ENCODE assay signal across 13 mouse cellular contexts in the genomic region with DNA sequence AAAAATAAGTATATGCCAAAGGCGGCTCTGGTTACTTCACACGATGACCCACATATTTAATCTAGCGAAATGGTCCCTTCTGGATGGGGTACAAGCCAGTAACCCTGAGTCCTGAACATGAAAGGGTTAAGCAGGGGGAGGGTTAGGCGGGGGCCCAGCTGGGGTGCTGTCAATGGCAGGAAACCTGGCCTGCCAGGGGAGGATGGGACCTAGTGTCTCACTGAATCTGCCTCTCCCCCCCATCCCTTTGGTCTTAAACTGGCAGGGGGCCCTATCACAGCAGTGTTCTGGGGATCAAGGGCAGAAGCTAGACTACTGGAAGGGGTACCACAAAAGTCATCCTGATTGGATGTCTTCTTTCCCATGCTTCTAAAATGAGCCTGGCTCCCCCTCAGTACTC. TPM values are rescaled to one million over a fixed set of nuclear protein-coding genes. Genes with fewer than 3 reads are reported as not detected.
DNase-seq lines count a peak whose midpoint lies in the region; ATAC-seq and TF ChIP-seq lines count a peak whose summit lies in the region.
"Had no signal": no experiment of that assay in that cellular context is flagged by ENCODE, and none has a peak within 500 bp of the region (broad histone marks: within the 10 kb centered on the region; RNA-seq: fewer than 3 reads in every experiment).

No protein-coding gene starts in this region.

- H3K4me3 ChIP-seq in lung, embryonic 14.5 days (ENCODE audit: low read depth, low read length): no peak overlapping the region
- H3K4me3 ChIP-seq in heart, postnatal 0 days (ENCODE audit: low read depth, low read length): no peak overlapping the region
- H3K4me3 ChIP-seq in lung, postnatal 0 days (ENCODE audit: low read depth, low read length): no peak overlapping the region
- H3K4me3 ChIP-seq: stomach, embryonic 15.5 days had no signal

- no peak for TF ChIP-seq CTCF in lung, embryonic 14.5 days (IDR thresholded peaks at IDR 0.05; ENCODE audit: low read depth)
- TF ChIP-seq CTCF in heart, postnatal 0 days (IDR thresholded peaks at IDR 0.05; ENCODE audit: low read depth): no peak
- no peak for TF ChIP-seq CTCF in lung, postnatal 0 days (IDR thresholded peaks at IDR 0.05)

- 33% methylated on average over 4 of the region's 4 CpGs for WGBS in lung, embryonic 14.5 days
- WGBS in heart, postnatal 0 days: 62% methylated on average over 4 of the region's 4 CpGs
- 50% methylated on average over 4 of the region's 4 CpGs for WGBS in lung, postnatal 0 days

- H3K27ac ChIP-seq in lung, embryonic 14.5 days (ENCODE audit: low read depth): no peak overlapping the region
- peak overlapping the region; percentile 65 for H3K27ac ChIP-seq in heart, postnatal 0 days (ENCODE audit: low read depth)
- H3K27ac ChIP-seq in lung, postnatal 0 days (ENCODE audit: low read length): peak overlapping the region; percentile 51
- H3K27ac ChIP-seq: macrophage; stomach, embryonic 15.5 days had no signal

- H3K4me1 ChIP-seq in lung, embryonic 14.5 days (ENCODE audit: insufficient read depth): peaks cover 6% of the 10 kb centered on the region
- peaks cover 22% of the 10 kb centered on the region for H3K4me1 ChIP-seq in heart, postnatal 0 days (ENCODE audit: control insufficient read depth, insufficient read depth)
- peaks cover 17% of the 10 kb centered on the region for H3K4me1 ChIP-seq in lung, postnatal 0 days (ENCODE audit: insufficient read depth, low read depth, low read length)

- intact Hi-C loops in left cerebral cortex, postnatal 14 days (cut with DNase I): no loop called here

- H3K36me3 ChIP-seq in lung, embryonic 14.5 days (ENCODE audit: insufficient read depth): no peaks in the 10 kb centered on the region
- H3K36me3 ChIP-seq in heart, postnatal 0 days (replicated peaks; ENCODE audit: control insufficient read depth, insufficient read depth, low read length): no peaks in the 10 kb centered on the region
- no peaks in the 10 kb centered on the region for H3K36me3 ChIP-seq in lung, postnatal 0 days (ENCODE audit: insufficient read depth, low read length)
- H3K36me3 ChIP-seq: stomach, embryonic 15.5 days had no signal

- no peak for ATAC-seq in lung, embryonic 14.5 days (ENCODE audit: insufficient read depth)
- no peak for ATAC-seq in heart, postnatal 0 days (ENCODE audit: insufficient read depth, low read depth)
- ATAC-seq in lung, postnatal 0 days: 0 out of 2 replicates have a peak, but pooled peaks have one; percentile 20
- no peak for ATAC-seq in megakaryocyte, adult 5-6 weeks (ENCODE audit: poor library complexity, severe bottlenecking)
- ATAC-seq: forebrain, embryonic 14.5 days had no signal

- H3K27me3 ChIP-seq in lung, embryonic 14.5 days (ENCODE audit: insufficient read depth, low read length): peaks cover 31% of the 10 kb centered on the region
- peaks cover 25% of the 10 kb centered on the region for H3K27me3 ChIP-seq in heart, postnatal 0 days (ENCODE audit: control insufficient read depth, insufficient read depth, low read length)
- H3K27me3 ChIP-seq in lung, postnatal 0 days (replicated peaks; ENCODE audit: insufficient read depth, low read length): peaks cover 21% of the 10 kb centered on the region

- DNase-seq in embryo, embryonic 9.5 days (ENCODE audit: extremely low spot score): peak; percentile 51
- DNase-seq in embryo, embryonic 11 days: no peak
- peak; percentile 37 for DNase-seq in lung, embryonic 14.5 days
- DNase-seq in lung, adult 18-20 months: no peak
- DNase-seq in heart, postnatal 0 days (ENCODE audit: low spot score): no peak
- peak; percentile 39 for DNase-seq in lung, postnatal 0 days (ENCODE audit: low spot score)
- DNase-seq in left cerebral cortex, postnatal 14 days (ENCODE audit: low spot score in 2 of 2): no peak
- DNase-seq: B cell, adult 2 months; cerebellum, adult 2 months had no signal

- no peak overlapping the region for H3K9ac ChIP-seq in lung, embryonic 14.5 days
- no peak overlapping the region for H3K9ac ChIP-seq in heart, postnatal 0 days (replicated peaks; ENCODE audit: low read depth, low read length)
- H3K9ac ChIP-seq in lung, postnatal 0 days (replicated peaks; ENCODE audit: low read depth): no peak overlapping the region
- H3K9ac ChIP-seq: stomach, embryonic 15.5 days had no signal

- no peaks in the 10 kb centered on the region for H3K9me3 ChIP-seq in lung, embryonic 14.5 days (ENCODE audit: low read depth, low read length)
- no peaks in the 10 kb centered on the region for H3K9me3 ChIP-seq in heart, postnatal 0 days (replicated peaks; ENCODE audit: control insufficient read depth, low read length)
- no peaks in the 10 kb centered on the region for H3K9me3 ChIP-seq in lung, postnatal 0 days (ENCODE audit: low read length)
- H3K9me3 ChIP-seq: stomach, embryonic 15.5 days had no signal

- no peak for TF ChIP-seq EP300 in heart, postnatal 0 days (IDR thresholded peaks at IDR 0.05; ENCODE audit: low read depth)
- no peak for TF ChIP-seq EP300 in lung, postnatal 0 days (IDR thresholded peaks at IDR 0.05)

- no peak overlapping the region for H3K4me2 ChIP-seq in lung, embryonic 14.5 days
- H3K4me2 ChIP-seq in heart, postnatal 0 days (ENCODE audit: low read depth, low read length): no peak overlapping the region
- H3K4me2 ChIP-seq in lung, postnatal 0 days (replicated peaks; ENCODE audit: low read depth, low read length): no peak overlapping the region
- H3K4me2 ChIP-seq: stomach, embryonic 15.5 days had no signal

RNA-seq across cellular contexts. Expression of a gene that starts 1.9 kb away (rescaled TPM):
- 10.2 and 11.6 TPM in 2 replicates for polyA plus RNA-seq in lung, embryonic 14.5 days (2014; fragmentation: Nextera tagmentation; extraction: Ambion mirVana)
- total RNA-seq in heart, postnatal 0 days (2014; rRNA removed; ENCODE audit: low replicate concordance): 18.4 and 26.1 TPM in 2 replicates
- 6.0 and 6.5 TPM in 2 replicates for polyA plus RNA-seq in heart, postnatal 0 days (2015; fragmentation: Nextera tagmentation; extraction: Ambion mirVana)
- 23.6 and 24.5 TPM in 2 replicates for polyA plus RNA-seq in lung, postnatal 0 days (2015; fragmentation: Nextera tagmentation; extraction: Ambion mirVana)
- not detected in 2 replicates for total RNA-seq in megakaryocyte, adult 5-6 weeks (2015)
- total RNA-seq in megakaryocyte, adult 5-6 weeks (2017): not detected in 2 replicates
- 1 to 10 TPM; 3.8 to 4.3 TPM for total RNA-seq in left cerebral cortex, postnatal 14 days (2021)
- polyA plus RNA-seq: macrophage had no signal

RNA-seq across cellular contexts. Expression of a gene that starts 9.1 kb away (rescaled TPM):
- not detected in 2 replicates for polyA plus RNA-seq in lung, embryonic 14.5 days (2014; fragmentation: Nextera tagmentation; extraction: Ambion mirVana)
- total RNA-seq in heart, postnatal 0 days (2014; rRNA removed; ENCODE audit: low replicate concordance): not detected in 2 replicates
- not detected in 2 replicates for polyA plus RNA-seq in heart, postnatal 0 days (2015; fragmentation: Nextera tagmentation; extraction: Ambion mirVana)
- polyA plus RNA-seq in lung, postnatal 0 days (2015; fragmentation: Nextera tagmentation; extraction: Ambion mirVana): not detected in 2 replicates
- total RNA-seq in megakaryocyte, adult 5-6 weeks (2015): not detected in 2 replicates
- total RNA-seq in megakaryocyte, adult 5-6 weeks (2017): not detected in 2 replicates
- total RNA-seq in left cerebral cortex, postnatal 14 days (2021): not detected
- polyA plus RNA-seq: forebrain, embryonic 14.5 days; macrophage; stomach, embryonic 15.5 days had no signal

RNA-seq across cellular contexts. Expression of a gene that starts 10.5 kb away (rescaled TPM):
- polyA plus RNA-seq in lung, embryonic 14.5 days (2014; fragmentation: Nextera tagmentation; extraction: Ambion mirVana): 16.4 and 17.5 TPM in 2 replicates
- total RNA-seq in heart, postnatal 0 days (2014; rRNA removed; ENCODE audit: low replicate concordance): 4.0 and 4.2 TPM in 2 replicates
- 5.4 and 6.0 TPM in 2 replicates for polyA plus RNA-seq in heart, postnatal 0 days (2015; fragmentation: Nextera tagmentation; extraction: Ambion mirVana)
- 9.0 and 9.2 TPM in 2 replicates for polyA plus RNA-seq in lung, postnatal 0 days (2015; fragmentation: Nextera tagmentation; extraction: Ambion mirVana)
- 3.5 and 4.6 TPM in 2 replicates for total RNA-seq in megakaryocyte, adult 5-6 weeks (2015)
- total RNA-seq in megakaryocyte, adult 5-6 weeks (2017): 3.8 and 5.9 TPM in 2 replicates
- 10 to 100 TPM in 1 of 2 experiments, 1 to 10 TPM in 1; 10.0 to 12.5 TPM for total RNA-seq in left cerebral cortex, postnatal 14 days (2021)

RNA-seq across cellular contexts. Expression of a gene that starts 12.4 kb away (rescaled TPM):
- polyA plus RNA-seq in lung, embryonic 14.5 days (2014; fragmentation: Nextera tagmentation; extraction: Ambion mirVana): 0.29 and 0.41 TPM in 2 replicates
- total RNA-seq in heart, postnatal 0 days (2014; rRNA removed; ENCODE audit: low replicate concordance): not detected in 2 replicates
- 0.16 and 0.20 TPM in 2 replicates for polyA plus RNA-seq in heart, postnatal 0 days (2015; fragmentation: Nextera tagmentation; extraction: Ambion mirVana)
- 0.31 TPM in 1 of 2 replicates, not detected in the other for polyA plus RNA-seq in lung, postnatal 0 days (2015; fragmentation: Nextera tagmentation; extraction: Ambion mirVana)
- total RNA-seq in megakaryocyte, adult 5-6 weeks (2015): not detected in 2 replicates
- total RNA-seq in megakaryocyte, adult 5-6 weeks (2017): not detected in 2 replicates
- not detected for total RNA-seq in left cerebral cortex, postnatal 14 days (2021)
- polyA plus RNA-seq: macrophage had no signal

RNA-seq across cellular contexts. Expression of a gene that starts 17.7 kb away (rescaled TPM):
- polyA plus RNA-seq in lung, embryonic 14.5 days (2014; fragmentation: Nextera tagmentation; extraction: Ambion mirVana): 6.2 TPM in 2 replicates
- total RNA-seq in heart, postnatal 0 days (2014; rRNA removed; ENCODE audit: low replicate concordance): 0.69 and 5.1 TPM in 2 replicates
- 0.66 and 0.77 TPM in 2 replicates for polyA plus RNA-seq in heart, postnatal 0 days (2015; fragmentation: Nextera tagmentation; extraction: Ambion mirVana)
- 11.9 and 13.0 TPM in 2 replicates for polyA plus RNA-seq in lung, postnatal 0 days (2015; fragmentation: Nextera tagmentation; extraction: Ambion mirVana)
- total RNA-seq in megakaryocyte, adult 5-6 weeks (2015): 0.11 TPM in 1 of 2 replicates, not detected in the other
- not detected in 2 replicates for total RNA-seq in megakaryocyte, adult 5-6 weeks (2017)
- total RNA-seq in left cerebral cortex, postnatal 14 days (2021): under 1 TPM in 1 of 2 experiments, not detected in 1; 0.24 TPM
- polyA plus RNA-seq: forebrain, embryonic 14.5 days; macrophage had no signal

Comparison
In these comparisons a context has a peak if more than half of its experiments do, and no peak if none do; other contexts are left out.
1. DNase-seq: peak in embryo, embryonic 9.5 days (single experiment), lung, embryonic 14.5 days (single experiment) and lung, postnatal 0 days (single experiment); none in embryo, embryonic 11 days (single experiment), lung, adult 18-20 months (0 of 2), heart, postnatal 0 days (single experiment) and left cerebral cortex, postnatal 14 days (0 of 2).
2. RNA of a gene that starts 1.9 kb away (total RNA-seq): 18.4 to 26.1 TPM in heart, postnatal 0 days and 3.8 to 4.3 TPM in left cerebral cortex, postnatal 14 days; not detected in megakaryocyte, adult 5-6 weeks; every median in the first group is over 4 times any median in the second.